Mouse (Mus musculus) cortical plate, adult 2 months (tissue): ENCODE results near the gene Rmi1.

Source experiments
- CTCF ChIP-seq: fragments of 200-500 bp; IDR thresholded peaks from 2 replicates; pipeline ENCODE4 v1.5.1; 2011; ENCODE audit warnings: mild to moderate bottlenecking, control low read depth, low read length; ENCODE audit not compliant: insufficient read depth; ENCODE audit errors: extremely low read depth
- POLR2A ChIP-seq: fragments of 200-500 bp; IDR thresholded peaks from 2 replicates; pipeline ENCODE4 v1.6.1; 2011; ENCODE audit warnings: mild to moderate bottlenecking, low read length, control low read depth; ENCODE audit not compliant: insufficient read depth; ENCODE audit errors: extremely low read depth

- no peak for TF ChIP-seq CTCF
- TF ChIP-seq POLR2A = no peak
Measured at GRCm38 (mm10) chr13:58443326-58443725, 41.3 kb downstream of the Rmi1 start.
